Mouse (Mus musculus) c-Kit-positive CD71-negative TER-119-negative erythroid progenitor cells, embryonic 14.5 days (primary cell): ENCODE results near the gene Nr1d1.

Experiments used
- DNase-seq: peaks from one replicate; pipeline ENCODE4 v3.0.0-alpha.2; 2013; ENCODE audit warnings: low read depth

Gene Nr1d1

GRCm38 (mm10) chr11:98774582-98775347 is at the start of gene Nr1d1:
Gene Nr1d1 (minus strand): TSS chr11:98775333.
- DNase-seq = no peak

DNA sequence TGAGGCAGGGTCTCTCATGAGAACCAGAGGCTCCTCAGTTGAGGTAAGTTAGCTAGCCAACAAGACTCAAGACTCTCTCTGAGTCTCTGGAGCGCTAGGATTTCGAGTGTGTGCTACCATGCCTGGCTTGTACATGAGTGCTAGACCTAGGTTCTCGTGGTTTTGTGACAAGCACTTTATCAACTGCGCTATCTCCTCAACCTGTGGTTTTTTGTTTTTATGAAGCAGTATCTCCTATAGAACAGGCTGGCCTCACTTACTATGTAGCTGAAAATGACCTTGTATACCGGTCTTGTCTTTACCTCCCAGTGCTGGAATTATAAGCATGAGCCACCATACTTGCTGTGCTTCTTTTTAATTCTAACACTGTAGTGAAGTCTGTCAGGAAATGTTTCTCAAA is 45.8 kb upstream of the Nr1d1 start:
- DNase-seq = no peak

- no peak for DNase-seq
These were observed 41.6 kb upstream of the Nr1d1 start for GRCm38 (mm10) chr11:98816706-98817239.

GRCm38 (mm10) chr11:98810686-98811085 is 35.6 kb upstream of the Nr1d1 start:
- DNase-seq = no peak

- peak; percentile 98 for DNase-seq
These were observed 34.5 kb upstream of the Nr1d1 start for GRCm38 (mm10) chr11:98809457-98810290.

DNA sequence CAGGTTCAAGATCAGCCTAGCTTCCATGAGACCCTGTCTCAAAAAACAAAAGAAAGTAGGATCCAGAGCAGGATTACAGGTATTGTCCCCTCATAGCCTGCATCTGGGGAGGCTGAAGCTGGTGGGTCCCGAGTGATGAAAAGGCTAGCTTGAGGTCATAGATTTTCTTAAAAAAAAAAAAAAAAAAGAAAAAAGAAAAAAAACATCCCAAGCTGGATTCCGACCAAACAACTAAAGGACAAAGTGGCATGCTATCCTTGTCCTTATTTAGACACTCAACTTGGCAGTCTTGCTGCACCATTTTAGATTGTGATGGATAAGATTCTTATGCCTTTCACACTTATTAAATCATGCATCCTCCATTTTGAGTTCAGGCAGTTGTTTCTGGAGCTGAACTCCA is 33.3 kb upstream of the Nr1d1 start:
- no peak for DNase-seq

- no peak for DNase-seq
These were observed 29.5 kb upstream of the Nr1d1 start, which contains the start of gene Casc3 for GRCm38 (mm10) chr11:98804605-98805004. Gene Casc3 (plus strand): TSS chr11:98804905.

- no peak for DNase-seq
These were observed 22.8 kb upstream of the Nr1d1 start for GRCm38 (mm10) chr11:98797909-98798308.

GRCm38 (mm10) chr11:98797306-98797705 is 22.2 kb upstream of the Nr1d1 start:
- DNase-seq = no peak

DNA sequence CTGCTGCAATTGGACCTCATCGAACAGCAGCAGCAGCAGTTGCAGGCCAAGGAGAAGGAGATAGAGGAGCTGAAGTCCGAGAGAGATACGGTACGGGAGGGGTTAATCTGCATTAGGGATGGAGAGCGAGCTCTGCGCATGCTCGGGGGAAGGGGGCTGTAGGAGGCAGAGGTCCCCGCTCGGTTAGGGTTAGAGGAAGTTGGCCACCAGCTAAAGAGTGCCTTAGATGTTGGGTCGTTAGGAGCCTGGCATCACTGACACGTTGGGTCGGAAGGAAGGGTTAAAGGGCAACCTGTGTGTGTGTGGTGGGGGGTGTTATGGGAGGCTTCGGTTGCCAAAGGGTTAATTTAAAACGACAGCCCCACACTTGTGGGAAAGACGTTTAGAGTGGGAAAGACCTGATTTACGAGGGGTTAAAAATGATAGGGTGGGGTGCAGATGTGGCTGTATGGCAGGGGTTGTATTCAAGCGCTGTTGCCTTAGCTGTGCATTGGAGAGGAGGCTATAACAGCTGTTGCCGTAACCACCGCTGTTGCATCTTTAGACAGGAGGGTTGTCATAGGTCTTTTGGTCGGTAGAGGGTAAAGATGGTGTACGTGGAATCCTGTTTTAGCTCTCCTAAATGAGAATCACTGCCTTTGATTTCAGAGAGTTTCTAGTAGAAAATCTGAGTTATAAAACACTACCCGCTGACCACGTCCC is 21.5 kb upstream of the Nr1d1 start:
- no peak for DNase-seq

- no peak for DNase-seq
These were observed 20.8 kb upstream of the Nr1d1 start for GRCm38 (mm10) chr11:98795714-98796514.

DNA sequence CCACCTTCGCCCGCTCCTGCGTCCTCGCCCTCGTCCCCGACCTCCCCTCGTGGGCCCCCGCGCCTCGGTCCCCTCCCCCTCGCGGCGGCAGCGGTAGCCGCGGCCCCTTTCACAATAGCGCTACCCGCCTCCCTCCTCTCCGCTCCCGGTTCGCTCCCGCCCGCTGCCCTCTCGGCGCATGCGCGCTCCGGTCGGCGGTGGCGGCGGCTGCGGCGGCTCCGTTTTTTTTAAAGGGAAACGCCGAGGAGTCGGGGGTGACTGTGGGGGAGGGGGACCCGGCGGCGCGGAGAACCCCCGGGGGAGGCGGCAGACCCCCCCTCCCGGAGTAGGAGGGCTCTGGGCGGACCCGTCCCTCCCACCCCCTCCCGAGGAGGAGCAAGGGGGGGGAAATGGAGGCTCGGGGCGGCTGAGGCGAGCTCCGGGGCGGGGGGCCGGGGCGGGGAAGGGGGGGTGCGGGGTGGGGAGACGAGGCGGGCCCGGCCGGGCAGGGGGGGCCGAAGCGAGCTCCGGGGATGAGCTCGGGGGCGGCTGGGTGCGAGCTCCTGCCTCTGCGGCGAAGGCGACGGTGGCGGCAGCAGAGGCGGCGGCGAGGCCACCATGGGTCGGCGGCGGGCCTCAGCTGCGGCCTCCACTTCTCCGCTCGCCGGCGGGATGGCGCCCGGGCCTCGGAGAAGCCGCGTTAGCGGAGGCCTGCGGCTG is 20.0 kb upstream of the Nr1d1 start, which contains the start of gene Msl1:
Msl1 (plus strand) TSS at position 502 of the 699 bp plus-strand sequence.
- DNase-seq = no peak

DNA sequence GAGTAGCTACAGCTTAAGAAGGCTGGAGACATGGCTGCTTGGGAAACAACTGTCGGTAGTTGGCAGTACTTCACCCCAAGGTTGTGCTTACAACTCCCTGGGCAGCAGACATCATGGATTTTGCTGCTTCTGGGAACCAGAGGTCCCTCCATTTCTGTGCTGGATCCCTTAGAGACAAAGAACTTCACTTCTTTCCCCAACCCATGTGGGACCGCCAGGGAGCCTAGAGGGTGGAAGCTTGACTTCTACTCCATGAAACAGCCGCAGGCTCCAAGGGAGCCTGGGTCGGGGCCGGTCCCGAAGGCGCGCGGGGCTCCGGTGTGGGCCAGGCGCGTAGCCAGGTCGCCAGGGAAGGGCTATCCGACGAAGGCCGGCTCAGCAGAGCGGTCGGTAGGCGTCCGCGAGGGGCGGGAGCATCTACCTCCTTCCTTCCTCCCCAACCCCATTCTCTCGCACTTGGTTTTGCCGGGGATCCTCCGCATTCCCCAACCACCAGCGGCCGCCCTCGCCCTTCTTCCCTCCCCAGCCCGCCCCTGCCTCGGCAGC is 19.4 kb upstream of the Nr1d1 start:
- no peak for DNase-seq

DNA sequence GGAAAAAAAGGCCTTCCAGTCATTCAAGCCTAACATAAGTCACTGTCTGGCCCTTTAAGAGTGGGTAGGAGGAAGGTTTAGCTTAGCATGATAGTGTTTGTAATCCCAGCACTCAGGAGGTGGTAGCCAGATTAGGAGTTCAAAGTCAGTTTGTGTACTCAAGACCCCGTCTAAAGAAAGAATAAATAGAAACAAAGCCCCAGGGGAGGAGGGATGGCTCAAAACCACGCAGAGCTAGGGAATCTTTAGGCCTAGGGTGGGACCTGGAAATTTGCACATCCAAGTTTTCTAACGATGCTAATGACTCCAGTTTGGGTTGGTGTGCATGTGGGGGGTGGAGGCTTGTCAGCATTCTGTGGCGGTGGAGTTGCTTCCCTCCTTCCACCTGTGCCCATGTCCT is 16.9 kb upstream of the Nr1d1 start:
- DNase-seq = no peak

- DNase-seq = no peak
These were observed 16.3 kb upstream of the Nr1d1 start for GRCm38 (mm10) chr11:98791448-98791847.

- DNase-seq = no peak
These were observed 15.6 kb upstream of the Nr1d1 start for GRCm38 (mm10) chr11:98790631-98791205.

DNA sequence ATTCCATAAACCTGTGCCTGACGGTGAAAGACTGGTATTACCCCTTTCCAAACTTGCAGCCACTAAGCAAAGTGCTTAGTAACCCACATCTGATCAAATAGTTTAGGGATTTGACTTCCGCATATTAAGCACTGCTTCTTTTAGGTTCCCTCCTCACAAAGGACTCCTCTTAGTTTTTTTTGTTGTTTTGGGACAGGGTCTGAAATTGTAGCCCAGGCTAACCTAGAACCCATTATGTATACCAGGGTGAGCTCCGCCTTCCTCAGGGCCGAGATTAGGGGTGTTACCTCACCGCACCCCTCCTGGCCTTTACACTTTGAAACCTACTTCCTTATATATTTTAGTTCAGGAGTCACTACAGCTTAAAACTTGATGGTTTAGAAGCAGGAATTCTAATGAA is 14.7 kb upstream of the Nr1d1 start:
- DNase-seq = no peak

GRCm38 (mm10) chr11:98789219-98789807 is 14.2 kb upstream of the Nr1d1 start:
- no peak for DNase-seq

GRCm38 (mm10) chr11:98788550-98789218 is 13.6 kb upstream of the Nr1d1 start:
- peak; percentile 91 for DNase-seq
